Mouse (Mus musculus) mature B cell (primary cell): ENCODE measurements around the gene Spsb2.

Source experiments
- in situ Hi-C: fragments of 300-500 bp; cut with MboI; formaldehyde crosslinking; loops from 2 replicates; pipeline ENCODE4 v1.14.3; 2019

Gene Spsb2

GRCm38 (mm10) chr6:124857840-124858530, 49.5 kb downstream of the Spsb2 start:
- in situ Hi-C loops: no loop called here

GRCm38 (mm10) chr6:124858561-124859318, 50.3 kb downstream of the Spsb2 start:
- in situ Hi-C loops: no loop called here

- in situ Hi-C loops: no loop called here
Observed at GRCm38 (mm10) chr6:124859725-124860124, 51.3 kb downstream of the Spsb2 start.
